Mouse (Mus musculus) thymus, adult 18-20 months (tissue): ENCODE data around the gene Hid1.

Source experiments
- DNase-seq, 2 experiments: peaks; one replicate each; pipeline ENCODE4 v3.0.0; 2022; ENCODE audit warnings: mixed read lengths in 2 of 2

The Hid1 gene

DNA sequence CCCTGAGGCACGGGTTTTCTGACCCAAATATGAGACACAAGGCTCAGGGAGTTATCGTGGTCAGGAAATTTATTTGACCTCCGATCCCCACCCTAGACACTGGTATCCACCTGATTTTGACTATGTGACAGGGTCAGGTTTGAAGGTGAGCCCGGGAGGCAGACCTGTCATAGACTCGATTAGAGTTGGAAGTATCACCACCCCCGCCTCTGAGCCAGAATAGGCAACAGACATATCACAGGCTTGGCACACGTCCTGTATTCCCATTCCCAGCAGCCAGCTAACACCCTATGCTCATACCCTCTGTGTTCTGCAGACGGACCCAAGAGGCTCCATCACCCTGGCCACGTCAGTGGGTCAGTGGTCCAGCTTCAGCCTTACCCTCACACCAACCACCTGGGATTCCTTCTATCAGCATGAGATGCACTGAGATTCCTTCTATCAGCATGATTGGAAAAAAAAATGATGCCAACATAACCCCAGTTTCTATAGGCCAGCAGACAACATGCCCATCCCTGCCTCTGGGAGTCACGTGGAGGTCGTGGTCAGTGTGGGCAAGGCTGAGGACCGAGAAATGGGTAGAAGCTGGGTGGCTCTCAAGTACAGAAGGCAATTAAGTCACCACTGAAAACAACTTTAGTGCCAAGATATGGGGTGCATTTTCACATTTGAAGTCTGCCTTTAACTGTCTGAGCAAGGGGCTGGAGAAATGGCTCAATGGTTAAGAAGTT is 7.3 kb upstream of the Hid1 start:
- no peak for DNase-seq

DNA sequence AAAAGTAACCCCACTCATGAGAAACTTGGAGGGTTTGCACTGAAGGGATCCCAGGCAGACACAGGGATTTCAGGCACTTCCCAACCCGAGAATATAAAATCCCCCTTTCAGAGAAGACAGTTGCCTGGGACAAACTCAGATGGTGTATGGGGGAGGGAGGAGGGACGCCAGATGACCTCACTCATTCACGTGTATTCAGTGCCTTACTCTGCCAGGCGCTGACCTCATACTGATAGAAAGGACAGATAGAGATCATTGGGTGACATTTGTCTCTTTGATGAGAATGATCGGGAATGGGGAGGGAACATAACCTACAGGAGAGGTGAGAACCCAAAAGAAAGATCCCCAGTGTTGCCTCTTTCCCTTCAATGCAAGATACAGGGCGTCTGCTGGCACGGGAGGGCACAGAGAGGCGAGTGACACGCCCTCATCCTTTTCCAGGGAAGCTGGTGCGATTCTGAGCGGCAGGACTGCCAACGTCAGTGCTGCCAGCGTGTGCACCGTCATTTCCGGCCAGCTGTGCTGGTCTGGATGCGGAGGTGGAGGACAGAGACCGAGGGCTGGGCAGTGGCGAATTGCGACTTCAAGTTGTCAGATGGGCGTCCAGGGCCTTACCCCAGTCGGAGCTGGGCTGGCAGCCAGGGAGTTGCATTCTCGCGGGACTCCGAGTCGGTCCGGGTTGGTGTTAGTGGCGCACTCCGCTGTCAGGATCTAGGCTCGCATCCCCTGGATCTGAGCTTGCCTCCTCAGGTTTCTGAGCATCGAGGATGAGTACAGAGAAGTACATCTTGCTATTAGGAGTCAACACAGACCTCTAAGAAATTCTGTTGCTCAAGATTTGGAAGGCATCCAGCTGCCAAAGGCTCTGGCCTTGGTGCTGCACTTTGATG is 6.5 kb upstream of the Hid1 start:
- DNase-seq: no peak

GRCm38 (mm10) chr11:115372737-115373136 is 5.2 kb upstream of the Hid1 start:
- DNase-seq: no peak

- DNase-seq: no peak
These were observed 4.5 kb upstream of the Hid1 start for GRCm38 (mm10) chr11:115372015-115372414.

- DNase-seq: no peak
These were observed 3.8 kb upstream of the Hid1 start for GRCm38 (mm10) chr11:115371354-115371753.

GRCm38 (mm10) chr11:115370368-115370767 is 2.8 kb upstream of the Hid1 start:
- DNase-seq: no peak

- DNase-seq: no peak
These were observed 706 bp downstream of the Hid1 start for GRCm38 (mm10) chr11:115366706-115367394.

DNA sequence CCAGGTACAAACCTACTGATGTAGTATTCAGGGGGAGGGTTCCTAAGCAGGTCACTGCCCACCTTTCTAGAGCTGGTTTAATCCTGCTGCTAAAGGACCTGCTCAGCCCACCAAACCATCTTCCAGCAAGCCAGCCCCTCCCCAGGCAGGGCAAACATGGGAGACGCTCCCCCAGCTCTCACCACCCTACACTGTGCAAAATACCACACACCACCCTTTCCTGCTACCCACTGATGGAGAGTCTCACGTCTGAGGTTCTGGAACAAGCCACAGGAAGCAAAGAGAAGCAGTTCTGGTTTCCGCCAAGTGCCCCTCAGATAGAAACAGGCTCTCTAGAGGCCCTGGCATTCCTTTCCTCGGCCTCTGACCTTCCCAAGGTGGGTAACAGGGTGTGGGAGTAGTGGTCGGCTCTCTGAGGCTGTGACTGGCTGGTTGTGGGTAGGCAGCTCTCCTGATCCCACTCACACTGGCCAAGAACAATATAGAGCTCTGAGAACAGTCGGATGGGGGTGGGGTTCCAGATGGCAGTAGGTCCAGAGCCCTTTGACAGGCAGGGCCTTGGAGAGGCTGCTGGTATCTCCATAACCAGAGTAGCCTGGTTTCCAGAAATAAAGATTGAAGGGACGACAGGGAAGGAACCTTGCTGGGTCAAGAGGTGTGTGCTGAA is 1.4 kb downstream of the Hid1 start:
- DNase-seq: no peak

GRCm38 (mm10) chr11:115364136-115364535 is 3.4 kb downstream of the Hid1 start:
- no peak for DNase-seq

- peak in 1 of 2 experiments; percentile 45 for DNase-seq
These were observed 7.8 kb downstream of the Hid1 start for GRCm38 (mm10) chr11:115359726-115360125.

DNA sequence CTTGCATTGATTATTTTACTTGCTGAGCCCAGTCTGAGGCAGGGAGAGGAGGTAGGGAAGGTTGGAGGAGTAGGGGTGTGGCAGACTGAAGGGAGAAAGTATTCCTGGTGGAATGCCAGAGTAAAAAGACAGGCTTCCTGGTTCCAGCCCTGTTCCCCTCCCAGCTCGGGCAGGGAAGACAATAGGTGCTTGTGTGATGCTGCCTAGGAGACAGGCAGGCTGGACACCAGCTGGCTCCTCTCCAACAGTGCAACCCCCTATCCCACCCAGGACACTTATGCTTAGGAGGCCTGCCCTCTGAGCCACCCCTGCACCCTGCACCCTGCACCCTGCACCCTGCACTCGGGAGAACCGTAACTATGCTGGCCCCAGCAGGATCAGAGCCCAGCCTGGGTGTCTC is 8.3 kb downstream of the Hid1 start:
- DNase-seq: no peak

DNA sequence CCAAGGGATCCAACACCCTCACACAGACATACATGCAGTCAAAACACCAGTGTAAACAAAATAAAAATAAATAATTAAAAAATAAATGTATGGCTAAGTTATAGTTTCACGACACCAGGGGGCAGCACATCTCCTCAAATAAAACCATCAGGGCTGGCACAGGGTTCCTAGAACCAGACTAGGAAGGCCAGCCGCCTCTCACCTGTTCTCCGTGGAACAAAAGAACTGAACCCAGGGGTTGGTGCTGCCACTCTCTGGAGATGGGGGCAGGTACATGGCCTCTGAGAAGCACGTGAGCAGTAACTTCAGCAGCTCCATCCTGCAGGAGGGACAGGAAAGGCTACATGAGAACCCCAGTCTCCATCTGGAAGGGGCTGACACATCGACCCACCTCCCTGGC is 9.1 kb downstream of the Hid1 start:
- DNase-seq: peak in 1 of 2 experiments; percentile 50

DNA sequence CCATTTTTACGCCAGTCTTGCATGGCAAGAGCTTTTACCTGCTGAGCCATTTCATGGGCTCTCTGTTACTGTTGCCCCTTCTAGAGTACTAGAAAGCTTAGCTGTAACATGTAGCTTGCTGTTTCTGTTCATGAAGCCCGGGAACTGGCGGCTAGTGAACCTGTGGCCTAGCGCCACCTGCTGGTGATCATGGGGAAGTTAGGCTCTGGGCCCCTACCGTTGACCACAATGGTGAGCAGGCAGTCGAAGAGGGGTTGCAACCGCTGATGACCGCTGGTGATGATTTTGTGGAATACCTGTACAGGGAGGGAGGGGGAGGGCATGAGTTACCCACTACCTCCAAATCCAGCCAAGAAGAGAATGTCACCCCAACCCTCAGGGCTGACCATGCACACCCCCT is 13.4 kb downstream of the Hid1 start:
- no peak for DNase-seq

- DNase-seq: no peak
These were observed 14.2 kb downstream of the Hid1 start for GRCm38 (mm10) chr11:115353375-115353774.

DNA sequence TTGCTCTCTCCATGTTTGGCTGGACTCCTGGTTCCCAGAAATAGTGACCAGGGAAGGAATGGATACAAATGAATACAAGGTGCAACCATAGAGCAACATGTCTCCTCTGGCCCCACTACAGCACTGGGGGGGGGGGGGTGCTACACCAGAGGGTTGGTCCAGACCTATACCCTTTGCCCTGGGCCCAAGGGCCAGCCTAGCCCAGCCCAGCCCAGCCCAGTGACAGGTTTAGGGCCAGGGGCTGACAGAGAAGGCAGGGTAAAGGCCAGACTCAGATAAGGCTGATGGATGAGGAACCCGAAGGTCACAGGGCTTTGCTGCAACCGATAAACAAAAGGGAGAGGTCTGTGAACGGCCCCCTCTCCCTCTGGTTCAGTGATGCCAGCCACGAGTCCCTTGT is 17.6 kb downstream of the Hid1 start:
- DNase-seq: no peak

- DNase-seq: no peak
These were observed 18.8 kb downstream of the Hid1 start for GRCm38 (mm10) chr11:115348681-115349248.

DNA sequence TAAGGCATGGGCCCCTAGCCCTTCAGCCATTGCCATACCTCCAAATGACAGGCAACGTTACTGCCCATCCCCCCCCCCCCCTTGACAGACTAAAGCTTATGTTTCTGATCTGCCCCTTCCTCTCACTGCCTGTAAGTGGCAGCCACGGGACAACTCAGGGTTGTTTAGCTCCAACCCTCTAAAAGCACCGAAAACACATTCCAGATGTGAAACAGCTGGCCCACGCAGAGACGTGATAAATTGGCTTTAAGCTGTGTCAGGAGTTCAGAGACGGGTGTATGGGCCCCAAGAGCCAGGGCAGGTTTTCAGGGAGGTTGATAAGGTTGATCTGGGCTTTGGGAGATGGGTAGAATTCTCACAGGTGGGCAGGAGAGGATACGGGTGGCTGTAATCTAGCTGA is 22.0 kb downstream of the Hid1 start:
- no peak for DNase-seq

DNA sequence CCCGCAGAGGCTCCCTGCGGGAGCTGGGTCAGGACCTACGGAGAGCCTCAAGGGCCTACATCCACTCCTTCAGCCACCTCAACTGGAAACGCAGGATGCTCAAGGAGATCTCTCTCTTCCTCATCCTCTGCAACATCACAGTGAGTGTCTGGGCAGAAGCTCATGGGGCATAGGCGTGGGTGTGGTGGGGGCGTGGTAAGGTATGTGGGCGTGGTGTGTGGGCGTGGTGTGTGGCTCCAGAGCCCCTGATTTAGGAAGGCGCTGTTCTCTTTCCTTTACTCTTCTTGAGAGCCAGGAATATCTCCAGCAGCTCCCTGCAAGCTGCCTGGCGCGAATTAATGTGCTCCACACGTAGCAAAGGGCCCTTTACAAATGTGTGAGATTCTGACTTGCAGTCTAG is 22.6 kb downstream of the Hid1 start:
- DNase-seq: no peak

DNA sequence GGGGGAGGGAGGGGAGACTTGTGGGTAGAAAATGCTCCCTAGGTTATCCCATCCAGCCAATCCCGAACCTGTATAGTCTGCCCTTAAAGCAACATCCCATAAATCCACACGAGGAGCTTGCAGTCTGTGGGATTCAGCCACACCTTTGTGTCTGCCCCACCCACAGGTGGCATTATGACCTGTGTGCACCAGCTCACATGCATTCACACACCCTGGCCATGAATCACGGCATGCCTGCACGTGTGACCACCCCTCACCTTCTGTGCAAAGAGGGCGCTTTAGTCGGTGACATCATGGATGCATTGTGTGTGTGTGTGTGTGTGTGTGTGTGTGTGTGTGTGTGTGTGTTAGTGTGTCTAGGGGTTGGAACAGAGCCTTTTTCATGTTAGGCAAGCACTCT is 25.7 kb downstream of the Hid1 start:
- DNase-seq: no peak

GRCm38 (mm10) chr11:115341246-115341645 is 26.3 kb downstream of the Hid1 start:
- no peak for DNase-seq

DNA sequence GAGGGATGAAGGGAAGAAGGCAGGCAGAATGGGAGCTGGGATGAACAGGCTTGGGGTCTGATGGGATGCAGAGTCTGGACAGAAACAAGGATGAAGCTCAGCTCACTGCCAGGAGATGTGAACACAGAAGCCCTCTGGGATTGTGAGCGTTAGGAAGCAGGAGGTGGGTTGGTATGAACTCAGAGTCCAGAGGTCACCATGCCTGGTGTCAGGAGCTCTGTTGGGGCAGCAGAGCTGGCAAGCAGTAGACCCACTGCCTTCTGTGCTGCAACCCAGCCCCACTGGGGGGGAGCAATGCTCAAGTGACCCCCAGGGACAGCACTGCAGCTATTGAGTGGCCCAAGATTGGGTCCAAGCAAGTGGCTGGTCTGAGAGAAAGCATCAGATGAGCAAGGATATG is 29.7 kb downstream of the Hid1 start:
- no peak for DNase-seq

- no peak for DNase-seq
These were observed 30.2 kb downstream of the Hid1 start for GRCm38 (mm10) chr11:115337350-115337749.

DNA sequence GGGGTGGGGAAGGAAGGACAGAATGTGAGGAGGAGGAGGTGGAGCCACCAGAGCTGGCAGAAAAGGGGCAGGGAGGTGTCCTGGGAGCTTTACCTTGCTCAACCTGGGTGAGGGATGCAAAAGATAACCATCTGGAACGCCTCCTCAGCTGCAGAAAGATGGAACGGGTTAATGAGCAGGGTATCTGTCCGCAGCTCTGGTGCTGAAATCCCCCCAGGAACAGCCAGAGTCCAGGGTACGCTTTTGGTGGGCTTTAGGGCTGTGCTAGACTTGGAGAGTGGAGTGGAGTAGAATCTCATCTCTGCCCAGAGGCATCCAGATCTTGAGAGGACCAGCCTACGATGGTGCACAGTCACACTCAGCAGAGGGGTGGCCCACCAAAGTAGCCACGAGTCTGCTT is 31.4 kb downstream of the Hid1 start:
- no peak for DNase-seq
